Mouse (Mus musculus): Measurements from ENCODE around the gene Adam12. TPM values are rescaled to one million over a fixed set of nuclear protein-coding genes. Genes with fewer than 3 reads are reported as not detected.

The Adam12 gene
- polyA plus RNA-seq, 1 experiment, result 1.4 TPM

DNA sequence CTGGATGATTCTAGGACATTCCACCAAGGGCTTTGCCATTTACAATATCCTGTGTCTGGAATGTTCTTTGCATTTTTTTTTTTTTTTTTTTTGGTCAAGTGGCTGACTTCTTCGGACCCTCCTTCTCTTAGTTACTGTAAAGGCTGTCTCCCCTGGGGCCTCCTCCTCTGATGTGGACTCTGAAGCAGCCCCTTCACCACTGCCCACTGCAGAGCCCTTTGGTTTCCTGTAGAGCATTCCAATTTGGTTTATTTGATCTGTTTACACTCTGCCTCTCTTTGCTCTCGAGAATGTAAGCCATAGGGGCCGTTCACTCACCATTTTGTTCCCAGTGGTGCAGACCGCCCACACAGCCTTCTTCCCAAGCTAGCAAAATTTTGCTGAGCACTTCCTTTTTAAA lies 216.7 kb downstream of the Adam12 start:
- no peak for TF ChIP-seq CTCF (IDR thresholded peaks at IDR 0.05; ENCODE audit: borderline replicate concordance, insufficient read depth, low read depth, low read length)
- TF ChIP-seq POLR2A (IDR thresholded peaks at IDR 0.05; ENCODE audit: borderline replicate concordance, insufficient read depth, low read length), result no peak
- no peak for DNase-seq
- Histone ChIP-seq H3K4me3 (replicated peaks; ENCODE audit: insufficient read depth, low read depth, low read length) (no peak overlapping the region), H3K27ac (ENCODE audit: insufficient read depth, low read length) (no peak overlapping the region), H3K27me3 (ENCODE audit: control insufficient read depth, insufficient read depth, low read length) (no peaks in the 10 kb centered on the region), H3K4me1 (ENCODE audit: control insufficient read depth, insufficient read depth, low read length) (no peaks in the 10 kb centered on the region)
- WGBS, result 82% methylated on average over 4 of the region's 4 CpGs

DNA sequence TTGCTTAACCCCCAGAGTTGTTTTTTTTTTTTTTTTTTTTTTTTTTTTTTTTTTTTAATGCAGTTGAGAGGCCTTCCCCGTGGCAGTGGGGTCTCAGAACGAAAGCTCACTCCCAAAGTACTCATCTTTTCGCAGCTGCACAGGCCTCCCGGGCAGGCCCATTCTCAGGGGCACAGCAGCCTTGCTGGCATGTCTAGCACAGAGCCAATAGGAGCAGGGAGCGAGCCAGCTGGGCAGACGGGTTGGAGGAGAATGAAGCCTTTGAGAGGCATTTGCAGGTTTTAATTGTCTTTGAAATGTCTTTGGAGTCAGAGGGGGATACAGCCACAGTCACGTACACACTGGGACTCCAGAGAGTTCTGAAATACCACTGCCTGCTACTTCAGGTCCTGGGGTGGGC lies 217.2 kb downstream of the Adam12 start:
- no peak overlapping the region for H3K4me3 ChIP-seq (replicated peaks; ENCODE audit: insufficient read depth, low read depth, low read length)
- TF ChIP-seq POLR2A (IDR thresholded peaks at IDR 0.05; ENCODE audit: borderline replicate concordance, insufficient read depth, low read length), result no peak
- TF ChIP-seq CTCF (IDR thresholded peaks at IDR 0.05; ENCODE audit: borderline replicate concordance, insufficient read depth, low read depth, low read length), result no peak
- WGBS, result 43% methylated on average over 7 of the region's 7 CpGs
- H3K4me1 ChIP-seq (ENCODE audit: control insufficient read depth, insufficient read depth, low read length), result no peaks in the 10 kb centered on the region
- H3K27me3 ChIP-seq (ENCODE audit: control insufficient read depth, insufficient read depth, low read length), result no peaks in the 10 kb centered on the region
- DNase-seq, result no peak
- no peak overlapping the region for H3K27ac ChIP-seq (ENCODE audit: insufficient read depth, low read length)

DNA sequence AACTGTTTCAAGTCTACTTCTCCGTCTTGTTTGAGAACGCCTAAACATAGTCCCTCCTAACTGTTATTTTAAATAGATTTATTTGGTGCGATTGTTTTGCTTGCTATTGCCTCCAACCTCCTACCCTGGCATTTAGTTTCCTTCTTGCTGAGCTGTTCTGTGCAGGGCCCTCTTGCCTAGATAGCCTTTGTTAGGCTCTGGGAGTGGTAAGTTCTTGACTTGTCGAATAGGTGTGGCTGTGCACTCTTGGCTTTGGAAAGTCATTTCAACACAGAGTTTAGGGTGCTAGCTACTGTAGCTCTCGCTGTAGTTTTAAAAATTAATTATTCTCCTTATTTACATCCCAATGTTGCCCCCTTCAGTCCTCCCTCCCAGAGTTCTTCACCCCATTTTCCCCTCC lies 222.8 kb downstream of the Adam12 start:
- H3K27ac ChIP-seq (ENCODE audit: insufficient read depth, low read length), result no peak overlapping the region
- H3K4me3 ChIP-seq (replicated peaks; ENCODE audit: insufficient read depth, low read depth, low read length), result no peak overlapping the region
- no peaks in the 10 kb centered on the region for H3K4me1 ChIP-seq (ENCODE audit: control insufficient read depth, insufficient read depth, low read length)
- no peaks in the 10 kb centered on the region for H3K27me3 ChIP-seq (ENCODE audit: control insufficient read depth, insufficient read depth, low read length)
- DNase-seq, result no peak
- WGBS, result 92% methylated on average over 5 of the region's 5 CpGs
- TF ChIP-seq POLR2A (IDR thresholded peaks at IDR 0.05; ENCODE audit: borderline replicate concordance, insufficient read depth, low read length) (no peak), CTCF (IDR thresholded peaks at IDR 0.05; ENCODE audit: borderline replicate concordance, insufficient read depth, low read depth, low read length) (no peak)

DNA sequence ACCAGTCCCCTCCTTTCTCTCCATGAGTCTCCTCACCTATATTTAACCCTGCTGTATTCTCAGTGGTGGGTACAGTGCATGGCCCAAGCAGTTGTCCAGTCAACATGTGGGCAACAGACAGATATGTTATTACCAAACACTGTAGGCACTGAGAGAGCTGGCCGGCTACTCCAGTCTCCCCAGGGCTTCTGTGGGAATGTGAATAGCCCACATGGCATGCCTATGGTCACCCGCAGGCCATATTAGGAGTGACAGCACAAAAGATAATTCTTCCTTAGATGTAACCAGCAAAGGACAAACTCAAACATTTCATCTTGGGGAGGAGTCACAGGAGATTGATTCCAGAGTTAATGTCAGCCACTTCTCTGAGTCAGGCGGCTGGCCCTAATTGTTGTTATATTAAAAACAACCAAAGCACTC lies 224.0 kb downstream of the Adam12 start:
- Histone ChIP-seq H3K27me3 (ENCODE audit: control insufficient read depth, insufficient read depth, low read length) (no peaks in the 10 kb centered on the region), H3K4me1 (ENCODE audit: control insufficient read depth, insufficient read depth, low read length) (no peaks in the 10 kb centered on the region), H3K27ac (ENCODE audit: insufficient read depth, low read length) (no peak overlapping the region), H3K4me3 (replicated peaks; ENCODE audit: insufficient read depth, low read depth, low read length) (no peak overlapping the region)
- DNase-seq, result no peak
- TF ChIP-seq POLR2A (IDR thresholded peaks at IDR 0.05; ENCODE audit: borderline replicate concordance, insufficient read depth, low read length) (no peak), CTCF (IDR thresholded peaks at IDR 0.05; ENCODE audit: borderline replicate concordance, insufficient read depth, low read depth, low read length) (no peak)
- 71% methylated on average over 3 of the region's 3 CpGs for WGBS

DNA sequence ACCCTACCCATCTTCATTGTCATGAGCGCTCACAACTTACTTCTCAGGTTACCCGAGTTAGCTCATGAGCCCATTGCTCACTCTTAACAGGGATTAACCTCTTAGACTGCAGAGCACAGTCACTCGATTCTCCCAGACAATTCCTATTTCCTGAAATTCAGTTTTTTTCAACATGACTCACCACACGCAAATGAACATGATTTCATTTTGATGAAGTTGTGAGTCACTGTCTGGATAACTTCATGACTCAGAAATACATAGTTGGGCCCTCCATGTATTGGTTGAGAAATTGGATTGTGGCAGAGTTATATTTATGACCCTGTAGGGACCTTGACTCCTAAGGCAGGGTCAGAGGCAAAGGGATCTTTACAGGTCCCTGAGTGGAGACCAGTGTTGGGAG lies 230.4 kb downstream of the Adam12 start:
- TF ChIP-seq CTCF (IDR thresholded peaks at IDR 0.05; ENCODE audit: borderline replicate concordance, insufficient read depth, low read depth, low read length) (no peak), POLR2A (IDR thresholded peaks at IDR 0.05; ENCODE audit: borderline replicate concordance, insufficient read depth, low read length) (no peak)
- Histone ChIP-seq H3K27me3 (ENCODE audit: control insufficient read depth, insufficient read depth, low read length) (no peaks in the 10 kb centered on the region), H3K27ac (ENCODE audit: insufficient read depth, low read length) (no peak overlapping the region), H3K4me1 (ENCODE audit: control insufficient read depth, insufficient read depth, low read length) (no peaks in the 10 kb centered on the region), H3K4me3 (replicated peaks; ENCODE audit: insufficient read depth, low read depth, low read length) (no peak overlapping the region)
- no peak for DNase-seq
- WGBS, result 97% methylated on average over 4 of the region's 4 CpGs

DNA sequence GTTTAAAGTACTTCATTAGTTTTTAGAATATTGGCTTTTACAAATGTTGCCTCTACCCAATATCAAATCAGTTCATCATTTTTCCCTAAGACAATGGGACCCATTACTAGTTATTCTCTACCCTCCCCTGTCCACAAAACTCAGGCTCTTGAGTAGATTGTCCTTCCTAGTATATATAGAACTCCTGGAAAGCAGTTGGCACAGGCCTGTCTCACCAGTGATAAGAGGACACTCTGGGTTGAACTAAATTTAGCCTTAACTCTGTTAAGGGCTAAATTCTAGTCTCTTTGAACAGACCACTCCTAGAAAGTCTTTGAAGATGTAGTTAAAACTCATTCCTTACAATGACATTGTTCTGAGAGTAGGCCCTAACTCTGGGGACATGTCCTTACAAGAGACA lies 241.0 kb downstream of the Adam12 start:
- TF ChIP-seq POLR2A (IDR thresholded peaks at IDR 0.05; ENCODE audit: borderline replicate concordance, insufficient read depth, low read length) (no peak), CTCF (IDR thresholded peaks at IDR 0.05; ENCODE audit: borderline replicate concordance, insufficient read depth, low read depth, low read length) (no peak)
- no peak overlapping the region for H3K4me3 ChIP-seq (replicated peaks; ENCODE audit: insufficient read depth, low read depth, low read length)
- H3K27me3 ChIP-seq (ENCODE audit: control insufficient read depth, insufficient read depth, low read length), result no peaks in the 10 kb centered on the region
- DNase-seq, result no peak
- no peaks in the 10 kb centered on the region for H3K4me1 ChIP-seq (ENCODE audit: control insufficient read depth, insufficient read depth, low read length)
- H3K27ac ChIP-seq (ENCODE audit: insufficient read depth, low read length), result no peak overlapping the region

DNA sequence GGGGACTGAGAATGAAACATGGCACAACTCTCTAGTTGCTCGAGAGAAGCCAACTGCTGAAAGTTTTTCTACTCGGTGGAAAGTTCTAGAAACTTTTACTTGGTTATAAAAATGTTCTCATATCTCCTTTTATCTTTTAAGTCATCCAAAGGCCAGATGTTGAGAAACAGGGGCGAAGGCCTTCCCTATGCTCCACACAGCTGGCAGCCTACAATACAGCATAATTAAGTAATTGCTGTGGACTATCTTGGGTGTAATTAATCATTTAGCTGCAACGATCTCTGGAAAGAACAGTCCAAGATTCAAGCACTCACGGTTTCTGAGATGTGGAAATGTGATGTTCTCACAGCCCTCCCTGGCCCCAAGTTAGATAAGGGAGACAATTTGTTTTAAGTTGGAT lies 243.6 kb downstream of the Adam12 start:
- no peaks in the 10 kb centered on the region for H3K4me1 ChIP-seq (ENCODE audit: control insufficient read depth, insufficient read depth, low read length)
- H3K27me3 ChIP-seq (ENCODE audit: control insufficient read depth, insufficient read depth, low read length), result no peaks in the 10 kb centered on the region
- no peak for TF ChIP-seq CTCF (IDR thresholded peaks at IDR 0.05; ENCODE audit: borderline replicate concordance, insufficient read depth, low read depth, low read length)
- no peak for TF ChIP-seq POLR2A (IDR thresholded peaks at IDR 0.05; ENCODE audit: borderline replicate concordance, insufficient read depth, low read length)
- no peak overlapping the region for H3K4me3 ChIP-seq (replicated peaks; ENCODE audit: insufficient read depth, low read depth, low read length)
- H3K27ac ChIP-seq (ENCODE audit: insufficient read depth, low read length), result no peak overlapping the region
- DNase-seq, result no peak
- 88% methylated on average over 5 of the region's 5 CpGs for WGBS

DNA sequence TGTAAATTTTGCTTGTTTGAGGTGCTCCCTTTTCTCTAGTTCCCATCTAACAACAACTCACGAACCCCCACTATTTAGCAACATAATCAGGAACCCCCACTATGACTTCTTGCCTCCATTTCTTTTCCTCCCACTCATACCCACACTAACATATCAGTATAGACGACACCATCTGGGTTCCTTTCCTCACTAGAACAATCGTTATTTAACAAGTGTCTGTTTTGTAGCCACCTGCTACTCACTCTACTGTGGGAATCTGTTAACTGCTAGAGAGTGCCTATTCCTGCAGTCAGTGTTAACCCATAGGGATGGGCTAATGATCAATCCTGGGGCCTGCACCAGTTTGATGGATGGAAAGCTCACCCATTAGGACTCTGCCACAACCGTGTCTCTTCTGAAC lies 245.7 kb downstream of the Adam12 start:
- Histone ChIP-seq H3K4me1 (ENCODE audit: control insufficient read depth, insufficient read depth, low read length) (no peaks in the 10 kb centered on the region), H3K27me3 (ENCODE audit: control insufficient read depth, insufficient read depth, low read length) (no peaks in the 10 kb centered on the region), H3K4me3 (replicated peaks; ENCODE audit: insufficient read depth, low read depth, low read length) (no peak overlapping the region), H3K27ac (ENCODE audit: insufficient read depth, low read length) (no peak overlapping the region)
- no peak for DNase-seq
- WGBS, result 84% methylated on average over 4 of the region's 4 CpGs
- TF ChIP-seq POLR2A (IDR thresholded peaks at IDR 0.05; ENCODE audit: borderline replicate concordance, insufficient read depth, low read length) (no peak), CTCF (IDR thresholded peaks at IDR 0.05; ENCODE audit: borderline replicate concordance, insufficient read depth, low read depth, low read length) (no peak)

All from cerebellum, adult 2 months (tissue).